Mouse (Mus musculus) heart, embryonic 11.5 days (tissue): Measurements from ENCODE around the gene Uqcr11. TPM values are rescaled to one million over a fixed set of nuclear protein-coding genes. Genes with fewer than 3 reads are reported as not detected.

Experiments
- ATAC-seq: fragments of 200-750 bp; cut with Nextera tagmentation; replicated peaks from 2 replicates; pipeline ENCODE4 v1.8.0; 2017; ENCODE audit warnings: moderate library complexity; ENCODE audit not compliant: insufficient number of reproducible peaks, low FRiP score, low TSS enrichment
- H3K27ac ChIP-seq: fragments of 300-500 bp; sonication (generic); 2 replicates; pipeline ENCODE4 v1.5.1; 2014; ENCODE audit warnings: mild to moderate bottlenecking, low read depth, low read length
- H3K27me3 ChIP-seq: fragments of 300-500 bp; sonication (generic); 2 replicates; pipeline ENCODE4 v1.6.1; 2014; ENCODE audit warnings: mild to moderate bottlenecking, low read length, mixed read lengths; ENCODE audit not compliant: control insufficient read depth, insufficient read depth
- H3K36me3 ChIP-seq: fragments of 300-500 bp; sonication (generic); 2 replicates; pipeline ENCODE4 v1.6.1; 2014; ENCODE audit warnings: mild to moderate bottlenecking, low read length, moderate library complexity, mixed read lengths; ENCODE audit not compliant: control insufficient read depth, insufficient read depth
- H3K4me1 ChIP-seq: fragments of 300-500 bp; sonication (generic); 2 replicates; pipeline ENCODE4 v1.6.1; 2014; ENCODE audit warnings: low read length; ENCODE audit not compliant: control insufficient read depth, insufficient read depth
- H3K4me2 ChIP-seq: fragments of 300-500 bp; sonication (generic); 2 replicates; pipeline ENCODE4 v1.6.1; 2014; ENCODE audit warnings: mild to moderate bottlenecking, moderate library complexity
- H3K4me3 ChIP-seq: fragments of 300-500 bp; sonication (generic); 2 replicates; pipeline ENCODE4 v1.5.1; 2014; ENCODE audit warnings: low read depth, low read length
- H3K9ac ChIP-seq: fragments of 300-500 bp; sonication (generic); 2 replicates; pipeline ENCODE4 v1.6.1; 2014; ENCODE audit warnings: mild to moderate bottlenecking, low read depth, low read length, moderate library complexity
- H3K9me3 ChIP-seq: fragments of 300-500 bp; sonication (generic); replicated peaks from 2 replicates; pipeline ENCODE4 v1.6.1; 2016; ENCODE audit warnings: low read length; ENCODE audit not compliant: control insufficient read depth
- WGBS: fragments of 180-500 bp; shearing (Covaris S2); extraction: QIAGEN DNeasy Blood & Tissue Kit; methylation state at CpG from one replicate; pipeline ENCODE4 v1.1.7; 2014; ENCODE audit not compliant: insufficient replicate concordance; 5-methylcytosine and 5-hydroxymethylcytosine counted together
- polyA plus RNA-seq: library from polyadenylated mRNA; unstranded; fragments of >200 nt; fragmentation: Nextera tagmentation; extraction: Ambion mirVana; gene quantifications from 2 replicates; pipeline ENCODE4 v1.2.1, GENCODE M21; 2014

The Uqcr11 gene
- polyA plus RNA-seq, 1 experiment from 2014 or later = 1,161 TPM

DNA sequence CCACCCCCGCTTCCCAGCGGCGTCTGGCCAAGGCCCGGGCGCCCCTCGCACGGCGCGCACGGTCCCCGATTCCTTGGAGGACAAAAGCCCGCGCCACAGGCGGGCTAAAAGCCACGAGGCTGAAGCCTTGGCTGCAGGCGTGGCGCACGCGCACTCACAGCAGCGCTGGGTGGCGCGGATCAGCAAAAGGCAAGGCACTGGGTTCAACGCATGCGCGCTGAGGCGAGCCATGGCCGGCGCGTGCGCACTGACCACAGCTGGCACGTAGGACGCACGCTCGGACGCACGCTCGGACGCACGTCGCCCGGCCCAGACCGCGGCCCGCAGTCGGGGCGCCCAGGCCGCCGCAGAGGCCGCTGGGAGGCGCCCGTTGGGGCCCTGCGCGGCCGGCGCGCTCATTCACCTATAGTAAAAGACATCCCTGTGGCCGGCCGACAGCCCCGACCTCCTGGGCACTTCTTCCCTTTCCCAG is 7.9 kb downstream of the Uqcr11 start:
- H3K9me3 ChIP-seq = no peaks in the 10 kb centered on the region
- peak overlapping the region; percentile 84 for H3K4me3 ChIP-seq
- under 1% methylated on average over 53 of the region's 59 CpGs for WGBS
- H3K9ac ChIP-seq = peak overlapping the region; percentile 96
- H3K27me3 ChIP-seq = no peaks in the 10 kb centered on the region
- ATAC-seq = peak; percentile 80
- peak overlapping the region; percentile 82 for H3K4me2 ChIP-seq
- H3K4me1 ChIP-seq = peaks cover 20% of the 10 kb centered on the region
- H3K36me3 ChIP-seq = peaks cover 38% of the 10 kb centered on the region
- peak overlapping the region; percentile 99 for H3K27ac ChIP-seq

DNA sequence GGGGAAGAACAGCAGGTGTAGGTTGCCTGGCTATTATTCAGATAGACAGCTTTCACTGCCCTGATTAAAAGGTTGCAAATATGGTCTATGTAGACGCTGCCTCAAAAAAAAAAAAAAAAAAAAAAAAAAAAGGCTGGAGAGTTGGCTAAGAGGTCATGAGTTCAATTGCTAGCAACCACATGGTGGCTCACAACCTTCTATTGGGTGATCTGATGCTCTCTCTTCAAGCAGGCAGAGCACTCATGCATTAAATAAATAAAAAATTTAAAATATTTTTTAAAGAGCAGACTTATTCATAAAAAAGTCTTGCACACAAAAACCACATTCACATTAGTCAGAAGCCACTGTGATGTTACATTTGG is 8.5 kb downstream of the Uqcr11 start:
- 5% methylated on average over 1 of the region's 1 CpGs for WGBS
- no peaks in the 10 kb centered on the region for H3K27me3 ChIP-seq
- H3K9me3 ChIP-seq = no peaks in the 10 kb centered on the region
- H3K4me3 ChIP-seq = peak overlapping the region; percentile 84
- H3K9ac ChIP-seq = peak overlapping the region; percentile 96
- peaks cover 20% of the 10 kb centered on the region for H3K4me1 ChIP-seq
- peak overlapping the region; percentile 99 for H3K27ac ChIP-seq
- peak overlapping the region; percentile 82 for H3K4me2 ChIP-seq
- H3K36me3 ChIP-seq = peaks cover 38% of the 10 kb centered on the region
- ATAC-seq = no peak

DNA sequence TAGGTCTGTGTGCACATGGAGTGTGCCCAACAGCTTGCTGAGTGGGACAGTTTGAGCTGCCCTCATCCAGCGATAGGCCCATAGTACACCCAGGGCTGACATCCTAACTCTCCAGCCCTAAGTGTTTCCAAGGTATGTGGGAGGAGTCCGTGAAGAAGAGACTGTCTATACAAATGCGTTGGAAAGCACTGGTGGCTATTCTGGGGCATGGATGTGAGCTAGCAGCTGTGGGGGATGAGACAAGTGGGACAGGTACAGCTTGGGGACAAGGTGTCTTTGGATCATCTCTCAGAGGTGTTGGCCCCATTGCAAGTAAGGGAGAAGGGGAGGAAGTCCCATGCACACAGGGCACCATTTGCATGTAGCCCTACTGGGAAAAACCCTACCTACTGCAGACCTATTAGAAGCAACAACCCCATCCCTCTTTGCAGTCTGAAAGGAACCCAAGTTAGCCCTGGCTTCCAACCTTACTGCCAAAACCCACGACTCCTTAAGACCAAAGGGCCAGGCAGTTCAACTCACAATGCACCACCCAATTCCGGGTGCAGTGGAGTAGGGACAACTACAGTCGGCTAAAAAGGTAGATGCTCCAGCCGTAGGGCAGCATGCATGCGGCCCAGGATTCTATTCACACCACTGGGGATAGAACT is 9.0 kb downstream of the Uqcr11 start:
- ATAC-seq = no peak
- Histone ChIP-seq H3K4me1 (peaks cover 20% of the 10 kb centered on the region), H3K4me3 (peak overlapping the region; percentile 84), H3K4me2 (peak overlapping the region; percentile 82), H3K9ac (peak overlapping the region; percentile 96), H3K27ac (no peak overlapping the region), H3K36me3 (peaks cover 38% of the 10 kb centered on the region), H3K9me3 (no peaks in the 10 kb centered on the region), H3K27me3 (no peaks in the 10 kb centered on the region)
- WGBS = 67% methylated on average over 8 of the region's 8 CpGs

DNA sequence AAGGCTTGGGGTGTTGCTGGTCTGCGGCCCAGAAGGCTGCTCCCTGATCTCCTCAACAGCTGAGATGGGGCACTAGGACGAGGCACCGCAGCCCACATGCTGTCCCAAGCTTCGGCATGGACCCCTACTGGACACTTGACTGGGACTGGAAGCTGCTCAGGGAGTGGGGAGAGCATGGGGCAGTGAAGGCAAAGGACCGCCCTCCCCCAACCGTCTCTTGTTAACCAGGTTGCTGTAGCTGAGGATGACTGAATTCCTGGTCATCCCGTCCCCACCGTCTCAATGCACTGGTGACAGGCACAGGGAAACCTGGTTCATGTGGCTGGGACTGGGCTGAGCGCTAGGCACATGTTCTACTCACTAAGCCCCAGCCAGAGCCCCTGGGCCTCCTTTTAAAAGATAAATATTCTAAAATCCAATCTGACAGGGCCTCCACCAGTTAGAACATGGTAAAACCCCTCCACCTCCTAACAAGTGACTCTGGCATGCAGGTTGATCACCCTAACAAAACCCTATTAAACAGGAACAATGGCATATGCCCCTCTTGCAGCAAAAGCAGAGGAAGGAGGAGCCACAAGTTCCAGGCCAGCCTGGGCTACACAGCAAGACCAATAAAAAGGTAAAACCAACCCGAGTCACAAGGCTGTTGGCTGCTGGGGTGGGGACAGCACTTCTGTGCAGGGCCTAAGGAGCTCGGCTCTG is 9.7 kb downstream of the Uqcr11 start:
- peaks cover 40% of the 10 kb centered on the region for H3K36me3 ChIP-seq
- 86% methylated on average over 11 of the region's 11 CpGs for WGBS
- H3K27me3 ChIP-seq = no peaks in the 10 kb centered on the region
- peak overlapping the region; percentile 96 for H3K9ac ChIP-seq
- no peak for ATAC-seq
- peak overlapping the region; percentile 82 for H3K4me2 ChIP-seq
- peaks cover 20% of the 10 kb centered on the region for H3K4me1 ChIP-seq
- no peak overlapping the region for H3K27ac ChIP-seq
- H3K4me3 ChIP-seq = peak overlapping the region; percentile 84; the same call in 1 of the 2 replicates
- H3K9me3 ChIP-seq = no peaks in the 10 kb centered on the region

DNA sequence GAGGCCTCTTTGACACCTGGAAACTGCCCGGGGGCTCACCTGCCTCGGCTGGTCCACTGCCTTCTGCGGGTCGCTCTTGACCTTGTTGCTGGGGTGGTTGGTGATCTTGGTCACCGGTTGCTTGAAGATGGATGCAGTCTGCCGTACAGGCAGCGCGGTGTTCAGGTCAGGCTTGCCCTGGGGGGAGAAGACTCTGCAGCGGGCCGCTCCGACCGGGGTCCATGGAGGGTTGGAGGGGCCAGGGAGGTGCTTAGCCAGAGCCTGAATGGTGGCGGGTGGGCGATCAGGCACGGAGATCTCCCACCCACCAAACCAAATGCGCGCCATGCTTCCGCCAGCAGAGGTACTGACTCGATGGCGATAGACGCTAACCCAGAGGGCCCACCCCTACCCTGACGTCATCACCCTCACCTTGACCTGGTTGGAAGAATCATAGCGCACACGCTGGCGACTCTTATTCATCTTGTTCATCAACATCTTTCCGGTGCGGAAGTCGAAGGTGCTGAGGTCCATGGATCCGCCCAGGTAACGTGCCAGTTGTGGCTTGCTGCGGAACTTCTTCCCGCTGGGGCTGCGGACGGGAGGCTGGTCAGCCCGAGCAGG is 11.5 kb downstream of the Uqcr11 start:
- Histone ChIP-seq H3K9ac (no peak overlapping the region), H3K4me3 (no peak overlapping the region), H3K36me3 (peaks cover 43% of the 10 kb centered on the region), H3K27me3 (no peaks in the 10 kb centered on the region), H3K9me3 (no peaks in the 10 kb centered on the region), H3K4me2 (no peak overlapping the region), H3K27ac (no peak overlapping the region), H3K4me1 (peaks cover 14% of the 10 kb centered on the region)
- ATAC-seq = no peak
- 95% methylated on average over 35 of the region's 35 CpGs for WGBS

DNA sequence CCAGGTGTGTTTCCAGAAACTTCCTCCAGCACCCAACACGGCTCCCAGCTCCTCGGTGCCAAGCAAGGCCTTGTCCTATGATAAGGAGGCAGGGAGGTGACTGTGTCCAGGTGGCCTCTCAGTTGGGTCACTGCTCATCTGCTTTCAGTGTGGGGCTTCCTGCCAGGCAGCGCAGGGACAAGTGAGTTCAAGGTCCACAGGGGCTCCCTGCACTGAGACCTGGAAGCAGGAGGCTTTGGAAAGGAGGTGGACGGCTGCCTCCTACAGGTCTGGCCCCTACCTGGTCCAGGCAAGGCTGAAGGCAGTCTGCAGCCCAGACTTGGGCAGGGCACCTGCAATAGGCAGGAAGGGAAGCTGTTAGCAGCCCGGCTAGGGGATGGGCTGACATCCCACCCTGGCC is 13.9 kb downstream of the Uqcr11 start:
- H3K9ac ChIP-seq = no peak overlapping the region
- ATAC-seq = no peak
- no peaks in the 10 kb centered on the region for H3K27me3 ChIP-seq
- WGBS = 89% methylated on average over 5 of the region's 5 CpGs
- peaks cover 17% of the 10 kb centered on the region for H3K4me1 ChIP-seq
- H3K27ac ChIP-seq = no peak overlapping the region
- H3K9me3 ChIP-seq = no peaks in the 10 kb centered on the region
- H3K4me2 ChIP-seq = no peak overlapping the region
- H3K4me3 ChIP-seq = no peak overlapping the region
- H3K36me3 ChIP-seq = peaks cover 43% of the 10 kb centered on the region

DNA sequence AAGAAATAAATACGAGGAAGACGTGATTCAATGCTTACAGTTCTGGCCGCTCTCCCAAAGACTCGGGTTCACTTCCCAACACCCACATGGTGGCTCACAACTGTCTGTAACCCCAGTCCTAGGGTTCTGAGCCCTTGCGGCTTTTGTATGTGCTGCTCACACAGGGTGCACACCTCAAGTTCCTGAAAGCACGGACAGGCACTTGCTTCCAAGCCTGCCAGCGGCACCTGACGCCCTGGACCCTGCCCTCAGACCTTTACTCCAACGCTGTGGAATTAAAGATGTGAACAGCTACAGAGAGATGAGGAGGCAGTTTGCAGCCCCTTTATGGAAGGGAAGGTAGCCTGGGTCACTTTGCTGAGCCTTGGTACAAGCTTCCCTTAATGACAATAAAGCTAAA is 15.9 kb downstream of the Uqcr11 start:
- Histone ChIP-seq H3K27me3 (no peaks in the 10 kb centered on the region), H3K4me1 (peaks cover 16% of the 10 kb centered on the region), H3K4me3 (no peak overlapping the region), H3K27ac (no peak overlapping the region), H3K9ac (no peak overlapping the region), H3K4me2 (no peak overlapping the region), H3K36me3 (peaks cover 42% of the 10 kb centered on the region), H3K9me3 (no peaks in the 10 kb centered on the region)
- WGBS = 82% methylated on average over 9 of the region's 9 CpGs
- ATAC-seq = no peak

DNA sequence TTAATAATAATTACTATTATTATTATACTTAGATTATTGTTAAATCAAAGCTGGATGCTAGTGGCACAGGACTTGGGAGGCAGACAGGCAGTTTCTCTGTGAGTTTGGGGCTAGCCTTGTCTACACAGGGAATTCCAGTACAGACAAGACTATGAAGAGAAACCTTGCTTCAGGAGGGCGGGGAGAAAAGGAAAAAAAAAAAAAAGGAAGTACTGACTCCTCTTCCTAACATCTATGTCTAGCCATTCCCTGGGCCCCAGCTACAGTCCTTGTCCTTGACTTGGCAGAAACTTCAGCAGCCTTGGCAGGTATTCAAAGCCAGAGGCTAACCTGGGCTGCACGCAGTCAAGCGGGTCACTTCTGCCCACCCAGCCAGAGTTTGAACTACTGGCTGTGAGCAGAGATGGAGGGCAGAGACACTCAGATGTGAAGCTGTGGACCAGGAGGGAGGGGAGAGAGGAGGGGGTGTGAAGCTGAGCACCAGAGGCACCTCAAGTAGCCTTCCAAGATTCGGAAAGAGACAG is 17.4 kb downstream of the Uqcr11 start:
- Histone ChIP-seq H3K4me1 (peaks cover 30% of the 10 kb centered on the region), H3K4me3 (no peak overlapping the region), H3K36me3 (peaks cover 30% of the 10 kb centered on the region), H3K9ac (no peak overlapping the region), H3K27ac (no peak overlapping the region), H3K9me3 (no peaks in the 10 kb centered on the region), H3K27me3 (no peaks in the 10 kb centered on the region), H3K4me2 (no peak overlapping the region)
- 81% methylated on average over 4 of the region's 4 CpGs for WGBS
- no peak for ATAC-seq
